Mouse (Mus musculus) heart, adult 2 months (tissue): ENCODE measurements around the gene Kifc5b.

Source experiments
- CTCF ChIP-seq: fragments of 200-600 bp; IDR thresholded peaks from 2 replicates; pipeline ENCODE4 v1.8.1; 2022; ENCODE audit warnings: antibody characterized with exemption, mild to moderate bottlenecking, moderate library complexity
- POLR2A ChIP-seq: fragments of 200-500 bp; IDR thresholded peaks from 2 replicates; pipeline ENCODE4 v1.6.1; 2011; ENCODE audit warnings: mild to moderate bottlenecking, low read depth, low read length, control low read depth; ENCODE audit not compliant: insufficient read depth

DNA sequence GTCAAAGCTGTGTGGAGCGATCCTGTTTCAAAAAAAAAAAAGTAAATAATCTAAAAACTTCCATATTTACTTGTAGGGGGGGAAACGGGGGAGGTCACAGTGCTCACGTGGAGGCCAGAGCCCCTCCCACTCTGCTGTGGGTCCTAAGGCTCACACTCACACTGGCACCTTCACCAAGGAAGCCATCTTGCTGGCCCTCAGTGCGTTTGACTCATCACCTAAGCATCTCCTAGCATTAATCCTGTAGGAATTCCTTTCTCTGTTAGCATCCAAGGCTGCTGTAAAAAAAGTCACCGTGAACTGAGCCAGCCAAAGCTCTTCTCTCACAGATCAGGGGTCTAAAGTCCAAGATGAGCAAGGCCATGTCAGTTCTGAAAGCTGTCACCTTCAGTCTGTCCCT, 39.4 kb downstream of the Kifc5b start:
- TF ChIP-seq CTCF (no peak), POLR2A (no peak)
